Mouse (Mus musculus): ENCODE results near the gene Pym1.

Gene Pym1

DNA sequence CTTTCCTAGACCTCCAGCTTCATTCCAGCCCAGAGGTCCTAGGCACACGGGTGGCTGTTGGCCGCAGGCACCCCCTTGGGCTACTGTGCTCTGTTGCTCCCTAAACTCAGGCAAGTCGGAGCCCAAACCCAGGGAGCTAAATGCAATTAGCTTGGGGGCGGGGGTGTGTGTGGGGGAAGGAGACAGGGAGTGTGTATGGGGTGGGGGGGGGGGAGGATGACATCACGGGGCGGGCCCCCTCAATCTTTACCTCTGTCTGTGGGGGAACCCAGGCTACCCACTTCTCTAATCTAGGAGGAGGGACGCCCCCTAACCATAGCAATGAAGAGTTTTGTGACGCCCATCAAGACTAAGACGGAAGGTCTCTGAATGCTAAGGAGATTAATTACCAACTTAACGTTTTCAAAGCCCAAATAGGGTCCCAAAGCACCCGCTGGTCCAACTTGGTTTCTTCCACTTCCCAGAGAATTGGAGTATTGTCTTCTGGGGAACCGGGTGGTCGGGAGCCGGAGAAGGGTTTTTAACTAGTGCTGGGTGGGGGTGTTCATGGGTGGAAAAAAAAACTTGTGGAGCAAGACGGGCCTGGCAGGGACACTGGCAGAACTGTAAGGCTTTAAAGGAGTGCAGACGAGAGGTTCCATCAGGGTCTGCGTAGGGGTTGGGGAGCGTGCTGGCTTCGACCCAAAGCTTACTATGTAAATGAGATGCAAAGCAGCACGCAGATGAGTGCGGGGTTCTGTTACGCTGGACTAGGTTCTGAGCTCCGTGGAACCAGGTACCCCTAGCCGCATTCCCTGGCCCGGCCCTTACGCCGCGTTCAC is 56.8 kb downstream of the Pym1 start, which contains the start of gene Tmem198b:
Tmem198b (minus strand) TSS at position 100 of the 821 bp plus-strand sequence.
- DNase-seq (ENCODE audit: low read depth, low spot score) = peak; percentile 71

- DNase-seq (ENCODE audit: low read depth, low spot score) = peak; percentile 97
Measured at GRCm38 (mm10) chr10:128805092-128806000, 57.7 kb downstream of the Pym1 start.

GRCm38 (mm10) chr10:128806086-128806485 is 58.4 kb downstream of the Pym1 start:
- DNase-seq (ENCODE audit: low read depth, low spot score) = no peak

DNA sequence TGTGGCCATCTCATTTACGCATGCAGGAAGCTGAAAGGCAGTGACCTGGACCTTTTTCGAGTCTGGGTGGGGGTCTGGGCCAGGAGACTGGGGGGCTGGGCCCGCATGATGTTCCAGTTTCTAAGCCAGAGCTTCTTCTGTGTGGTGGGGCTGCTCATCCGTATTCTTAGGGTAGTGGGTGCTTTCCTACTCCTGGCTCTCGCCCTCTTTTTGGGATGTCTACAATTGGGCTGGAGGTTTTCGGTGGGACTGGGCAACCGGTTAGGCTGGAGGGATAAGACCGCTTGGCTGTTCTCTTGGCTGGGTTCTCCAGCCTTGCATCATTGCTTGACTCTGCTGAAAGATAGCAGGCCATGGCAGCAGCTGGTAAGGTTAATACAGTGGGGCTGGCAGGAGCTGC is 59.3 kb downstream of the Pym1 start:
- DNase-seq (ENCODE audit: low read depth, low spot score) = no peak
